Mouse (Mus musculus) liver, embryonic 11.5 days (tissue): ENCODE measurements around the gene Frmpd2. TPM values are rescaled to one million over a fixed set of nuclear protein-coding genes. Genes with fewer than 3 reads are reported as not detected.
"Not testable (repeated sequence)": the region's sequence is repeated elsewhere in the genome, so short reads cannot be mapped to it uniquely, and the experiment has no call there.

Experiments used
- ATAC-seq: fragments of 200-750 bp; cut with Nextera tagmentation; replicated peaks from 2 replicates; pipeline ENCODE4 v1.8.0; 2017; ENCODE audit warnings: moderate number of reproducible peaks, mild to moderate bottlenecking, moderate TSS enrichment, moderate library complexity; ENCODE audit not compliant: low FRiP score
- DNase-seq: peaks from one replicate; pipeline ENCODE4 v3.0.0-alpha.2; 2017; ENCODE audit warnings: low spot score
- H3K27ac ChIP-seq: fragments of 300-500 bp; sonication (generic); 2 replicates; pipeline ENCODE4 v1.5.1; 2014; ENCODE audit warnings: mild to moderate bottlenecking, low read depth, low read length, control low read depth
- H3K27me3 ChIP-seq: fragments of 300-500 bp; sonication (generic); replicated peaks from 2 replicates; pipeline ENCODE4 v1.6.1; 2014; ENCODE audit warnings: low read length, mixed read lengths; ENCODE audit not compliant: control insufficient read depth, insufficient read depth
- H3K36me3 ChIP-seq: fragments of 300-500 bp; sonication (generic); 2 replicates; pipeline ENCODE4 v1.6.1; 2014; ENCODE audit warnings: mild to moderate bottlenecking, low read length, moderate library complexity, mixed read lengths; ENCODE audit not compliant: control insufficient read depth, insufficient read depth
- H3K4me1 ChIP-seq: fragments of 300-500 bp; sonication (generic); replicated peaks from 2 replicates; pipeline ENCODE4 v1.6.1; 2014; ENCODE audit warnings: low read length, mixed read lengths; ENCODE audit not compliant: control insufficient read depth, insufficient read depth
- H3K4me2 ChIP-seq: fragments of 300-500 bp; sonication (generic); 2 replicates; pipeline ENCODE4 v1.6.1; 2014; ENCODE audit warnings: mild to moderate bottlenecking, control low read depth, moderate library complexity
- H3K4me3 ChIP-seq: fragments of 300-500 bp; sonication (generic); 2 replicates; pipeline ENCODE4 v1.5.1; 2014; ENCODE audit warnings: low read depth, low read length, control low read depth
- H3K9ac ChIP-seq: fragments of 300-500 bp; sonication (generic); 2 replicates; pipeline ENCODE4 v1.6.1; 2014; ENCODE audit warnings: low read depth, low read length, control low read depth
- H3K9me3 ChIP-seq: fragments of 300-500 bp; sonication (generic); 2 replicates; pipeline ENCODE4 v1.6.1; 2016; ENCODE audit warnings: low read length, inconsistent platforms, mixed read lengths; ENCODE audit not compliant: control insufficient read depth
- WGBS: fragments of 180-500 bp; shearing (Covaris S2); extraction: QIAGEN DNeasy Blood & Tissue Kit; methylation state at CpG from one replicate; pipeline ENCODE4 v1.1.7; 2014; 5-methylcytosine and 5-hydroxymethylcytosine counted together
- polyA plus RNA-seq: library from polyadenylated mRNA; unstranded; fragments of >200 nt; fragmentation: Nextera tagmentation; extraction: Ambion mirVana; gene quantifications from 2 replicates; pipeline ENCODE4 v1.2.1, GENCODE M21; 2014

Frmpd2 gene
- polyA plus RNA-seq: not detected in 2 replicates

- no peaks in the 10 kb centered on the region for H3K9me3 ChIP-seq
- WGBS: 41% methylated on average over 3 of the region's 3 CpGs
- no peaks in the 10 kb centered on the region for H3K36me3 ChIP-seq
- no peaks in the 10 kb centered on the region for H3K27me3 ChIP-seq
- no peak for DNase-seq
- no peak within 1 kb of the TSS for H3K4me3 ChIP-seq
- no peak within 1 kb of the TSS for H3K9ac ChIP-seq
- H3K4me2 ChIP-seq: no peak within 1 kb of the TSS
- no peaks in the 10 kb centered on the region for H3K4me1 ChIP-seq
- no peak for ATAC-seq
- no peak within 1 kb of the TSS for H3K27ac ChIP-seq
Measured at GRCm38 (mm10) chr14:33471331-33471730, at the start of gene Frmpd2. Frmpd2 (plus strand) TSS chr14:33471696.

- no peaks in the 10 kb centered on the region; the same call in 1 of the 2 replicates for H3K36me3 ChIP-seq
- DNase-seq: no peak
- H3K4me2 ChIP-seq: no peak overlapping the region
- ATAC-seq: no peak
- no peak overlapping the region for H3K9ac ChIP-seq
- H3K4me1 ChIP-seq: no peaks in the 10 kb centered on the region
- no peaks in the 10 kb centered on the region for H3K9me3 ChIP-seq
- no peak overlapping the region for H3K4me3 ChIP-seq
- H3K27me3 ChIP-seq: no peaks in the 10 kb centered on the region
- no peak overlapping the region for H3K27ac ChIP-seq
- 54% methylated on average over 1 of the region's 1 CpGs for WGBS
Measured at GRCm38 (mm10) chr14:33423003-33423402, 48.5 kb upstream of the Frmpd2 start.

DNA sequence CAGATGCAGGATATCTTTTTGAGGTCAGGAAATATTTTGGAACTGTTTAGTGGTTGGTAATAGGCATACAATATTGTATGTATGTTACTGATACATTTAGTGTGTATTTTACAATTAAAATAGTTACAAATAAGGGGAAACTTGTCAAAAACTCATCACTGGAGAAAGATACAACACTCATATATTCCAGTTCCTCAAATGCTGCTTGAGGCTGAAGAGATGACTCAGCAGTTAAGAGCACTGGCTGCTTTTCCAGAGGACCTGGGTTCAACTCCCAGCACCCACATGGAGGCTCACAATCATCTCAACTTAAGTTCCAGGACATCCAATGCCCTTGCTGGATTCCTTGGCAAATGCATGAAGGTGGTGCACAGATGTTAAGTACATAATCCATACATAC lies 47.4 kb upstream of the Frmpd2 start:
- H3K27ac ChIP-seq: no peak overlapping the region
- no peak overlapping the region for H3K9ac ChIP-seq
- H3K4me2 ChIP-seq: no peak overlapping the region
- no peak overlapping the region for H3K4me3 ChIP-seq
- no peaks in the 10 kb centered on the region; the same call in 1 of the 2 replicates for H3K36me3 ChIP-seq
- ATAC-seq (no peak), DNase-seq (no peak)
- no peaks in the 10 kb centered on the region for H3K4me1 ChIP-seq
- H3K27me3 ChIP-seq: no peaks in the 10 kb centered on the region
- H3K9me3 ChIP-seq: no peaks in the 10 kb centered on the region

DNA sequence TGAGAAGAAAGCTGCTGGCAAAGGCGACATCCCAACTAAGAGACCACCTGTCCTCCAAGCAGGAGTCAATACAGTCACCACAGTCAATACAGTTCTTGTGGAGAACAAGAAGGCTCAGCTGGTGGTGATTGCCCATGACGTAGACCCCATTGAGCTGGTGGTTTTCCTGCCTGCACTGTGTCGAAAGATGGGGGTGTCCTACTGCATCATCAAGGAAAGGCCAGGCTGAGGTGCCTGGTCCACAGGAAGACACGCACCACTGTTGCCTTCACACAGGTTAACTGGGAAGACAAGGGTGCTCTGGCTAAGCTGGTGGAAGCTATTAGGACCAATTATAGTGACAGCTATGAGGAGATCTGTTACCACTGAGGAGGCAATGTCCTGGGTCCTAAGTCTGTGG lies 39.0 kb upstream of the Frmpd2 start:
- 69% methylated on average over 4 of the region's 4 CpGs for WGBS
- H3K27ac ChIP-seq, H3K4me2 ChIP-seq, H3K9me3 ChIP-seq, H3K4me1 ChIP-seq, H3K36me3 ChIP-seq, ATAC-seq, DNase-seq, H3K4me3 ChIP-seq, H3K9ac ChIP-seq, H3K27me3 ChIP-seq: not testable (repeated sequence)

GRCm38 (mm10) chr14:33443780-33444179 lies 27.7 kb upstream of the Frmpd2 start:
- DNase-seq (no peak), ATAC-seq (no peak)
- H3K4me2 ChIP-seq: no peak overlapping the region
- H3K36me3 ChIP-seq: no peaks in the 10 kb centered on the region
- H3K4me3 ChIP-seq: no peak overlapping the region
- H3K4me1 ChIP-seq: peaks cover 9% of the 10 kb centered on the region
- H3K9me3 ChIP-seq: no peaks in the 10 kb centered on the region
- H3K9ac ChIP-seq: no peak overlapping the region
- H3K27ac ChIP-seq: no peak overlapping the region
- 64% methylated on average over 2 of the region's 2 CpGs for WGBS
- no peaks in the 10 kb centered on the region for H3K27me3 ChIP-seq

DNA sequence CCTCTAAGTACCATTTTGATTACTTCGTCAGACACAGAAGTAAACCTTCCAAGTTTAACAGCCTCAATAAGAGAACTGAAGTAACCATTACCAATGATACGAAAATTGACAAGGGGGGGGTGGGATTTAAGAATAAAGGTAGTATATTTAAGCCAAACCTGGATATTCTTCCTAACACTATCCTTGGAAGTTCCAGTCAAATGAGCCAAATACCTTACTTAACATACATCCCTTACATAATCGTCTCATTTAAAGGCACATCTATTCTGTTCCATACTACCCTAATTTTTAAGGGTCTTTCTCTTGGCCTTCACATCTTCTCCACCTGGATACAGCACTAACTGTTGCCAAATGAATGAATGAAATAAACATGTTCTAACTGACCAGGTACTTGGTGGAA lies 25.5 kb upstream of the Frmpd2 start:
- Histone ChIP-seq H3K4me1 (peaks cover 9% of the 10 kb centered on the region), H3K9me3 (no peaks in the 10 kb centered on the region), H3K27me3 (no peaks in the 10 kb centered on the region), H3K27ac (no peak overlapping the region), H3K36me3 (no peaks in the 10 kb centered on the region), H3K4me2 (peak overlapping the region; percentile 64), H3K4me3 (peak overlapping the region; percentile 92), H3K9ac (peak overlapping the region; percentile 95)
- ATAC-seq (no peak), DNase-seq (no peak)
- WGBS: 50% methylated on average over 3 of the region's 3 CpGs

DNA sequence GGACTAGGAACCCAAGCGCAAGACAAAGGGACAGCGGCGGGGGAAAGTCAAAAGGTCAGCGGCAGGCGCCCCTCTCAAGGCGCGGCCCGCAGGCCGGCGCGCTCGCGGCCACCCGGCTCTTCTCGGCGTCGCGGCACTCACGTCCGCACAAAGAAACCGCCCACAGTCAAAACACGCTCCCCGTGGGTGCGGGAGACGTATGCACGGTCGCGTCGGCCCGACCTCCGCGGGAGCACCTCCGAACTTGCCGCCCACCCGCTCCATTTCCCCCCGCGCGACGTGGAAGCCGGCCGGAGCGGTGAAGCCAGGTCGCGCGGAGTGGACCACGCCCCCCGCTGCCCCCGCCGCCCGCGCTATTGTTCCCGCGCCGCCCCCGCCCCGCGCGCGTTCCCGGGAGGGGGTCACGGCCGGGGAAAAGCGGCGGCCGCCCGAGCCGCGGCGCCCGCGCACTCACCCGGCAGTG lies 24.9 kb upstream of the Frmpd2 start:
- Histone ChIP-seq H3K27me3 (no peaks in the 10 kb centered on the region), H3K4me1 (peaks cover 9% of the 10 kb centered on the region), H3K4me3 (peak overlapping the region; percentile 92), H3K9me3 (no peaks in the 10 kb centered on the region), H3K9ac (peak overlapping the region; percentile 95), H3K4me2 (peak overlapping the region; percentile 64), H3K36me3 (no peaks in the 10 kb centered on the region), H3K27ac (peak overlapping the region; percentile 90)
- ATAC-seq (peak; percentile 61), DNase-seq (no peak)
- under 1% methylated on average over 57 of the region's 72 CpGs for WGBS

GRCm38 (mm10) chr14:33447027-33447569 lies 24.4 kb upstream of the Frmpd2 start, which contains the start of gene Mapk8:
Mapk8 (minus strand) TSS chr14:33447158.
- Histone ChIP-seq H3K27me3 (no peaks in the 10 kb centered on the region), H3K9me3 (no peaks in the 10 kb centered on the region), H3K4me3 (peak within 1 kb of the TSS; percentile 92), H3K4me1 (peaks cover 9% of the 10 kb centered on the region), H3K4me2 (peak within 1 kb of the TSS; percentile 67), H3K36me3 (no peaks in the 10 kb centered on the region), H3K9ac (peak within 1 kb of the TSS; percentile 95), H3K27ac (peak within 1 kb of the TSS; percentile 90)
- under 1% methylated on average over 60 of the region's 70 CpGs for WGBS
- peak; percentile 98 for ATAC-seq
- DNase-seq: peak; percentile 96

- Histone ChIP-seq H3K4me1 (peaks cover 9% of the 10 kb centered on the region), H3K27ac (no peak overlapping the region), H3K4me3 (no peak overlapping the region), H3K36me3 (no peaks in the 10 kb centered on the region), H3K9ac (no peak overlapping the region), H3K27me3 (no peaks in the 10 kb centered on the region), H3K9me3 (no peaks in the 10 kb centered on the region), H3K4me2 (no peak overlapping the region)
- DNase-seq: no peak
- no peak for ATAC-seq
- 83% methylated on average over 4 of the region's 4 CpGs for WGBS
Measured at GRCm38 (mm10) chr14:33448276-33448675, 23.2 kb upstream of the Frmpd2 start.
